Mouse (Mus musculus): Measurements from ENCODE around the gene Dhrs1. TPM values are rescaled to one million over a fixed set of nuclear protein-coding genes. Genes with fewer than 3 reads are reported as not detected.
A peak's percentile ranks its signal among the peaks of the same experiment; 100 is the strongest.
"Not testable (repeated sequence)": the region's sequence is repeated elsewhere in the genome, so short reads cannot be mapped to it uniquely, and the experiment has no call there.

Gene Dhrs1
- polyA plus RNA-seq, 1 experiment from 2014 or later = 88.4 TPM

DNA sequence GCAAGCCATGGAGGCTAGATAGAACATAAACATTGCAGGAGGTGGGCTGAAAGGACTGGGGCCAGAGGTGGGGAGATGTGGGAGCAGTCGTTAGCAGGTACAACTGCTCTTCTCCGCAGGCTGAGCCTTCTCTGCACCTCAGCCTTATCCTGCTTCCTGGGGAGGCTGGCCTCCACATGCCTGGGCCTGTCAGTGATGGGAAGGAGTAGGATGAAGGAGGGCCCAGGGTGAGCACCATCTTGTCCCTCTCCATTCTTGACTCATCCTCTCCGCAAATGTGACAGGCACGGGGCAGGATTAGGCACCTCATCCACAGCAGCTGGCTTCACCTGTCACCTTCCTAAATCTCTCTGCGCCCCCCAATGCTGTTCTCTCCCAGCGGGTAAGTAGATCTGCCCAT, 15.7 kb upstream of the Dhrs1 start, which contains the start of gene Ltb4r2:
TSS of gene Ltb4r2 (plus strand) at position 266 of the 400 bp plus-strand sequence.
- Histone ChIP-seq H3K27me3 (peaks cover 30% of the 10 kb centered on the region), H3K36me3 (no peaks in the 10 kb centered on the region), H3K9ac (peak within 1 kb of the TSS; percentile 78), H3K27ac (peak within 1 kb of the TSS; percentile 45), H3K4me2 (peak within 1 kb of the TSS; percentile 98), H3K4me3 (peak within 1 kb of the TSS; percentile 54), H3K4me1 (peaks cover 28% of the 10 kb centered on the region), H3K9me3 (no peaks in the 10 kb centered on the region)
- 76% methylated on average over 6 of the region's 6 CpGs for WGBS
- ATAC-seq (ENCODE audit: borderline replicate concordance, extremely low read depth, low FRiP score, low TSS enrichment) = no peak

DNA sequence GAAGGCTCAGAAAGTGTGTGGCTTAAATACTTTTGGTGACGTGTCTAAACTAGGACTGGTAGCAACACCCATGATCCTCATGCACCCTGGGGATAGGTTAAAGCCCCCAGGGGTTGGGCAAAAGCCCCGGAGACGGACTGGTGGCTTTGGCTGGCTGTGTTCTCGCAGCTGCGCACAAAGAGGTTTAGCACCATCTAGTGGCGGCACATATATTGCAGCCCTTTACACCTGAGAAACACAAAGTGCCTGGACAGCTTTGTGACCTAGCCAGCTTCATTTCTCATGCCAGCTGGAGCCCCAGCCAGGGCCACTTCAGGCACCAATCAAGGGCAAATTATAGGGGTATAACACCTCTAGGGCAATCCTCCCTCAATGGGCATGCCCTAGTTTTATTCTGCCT, 14.7 kb upstream of the Dhrs1 start:
- peaks cover 29% of the 10 kb centered on the region for H3K27me3 ChIP-seq
- not testable (repeated sequence) for H3K27ac ChIP-seq; H3K9ac ChIP-seq; H3K9me3 ChIP-seq; H3K36me3 ChIP-seq; ATAC-seq (ENCODE audit: borderline replicate concordance, extremely low read depth, low FRiP score, low TSS enrichment)
- WGBS = 2% methylated on average over 6 of the region's 6 CpGs
- H3K4me3 ChIP-seq = peak overlapping the region; percentile 23
- peaks cover 28% of the 10 kb centered on the region for H3K4me1 ChIP-seq
- peak overlapping the region; percentile 49 for H3K4me2 ChIP-seq

DNA sequence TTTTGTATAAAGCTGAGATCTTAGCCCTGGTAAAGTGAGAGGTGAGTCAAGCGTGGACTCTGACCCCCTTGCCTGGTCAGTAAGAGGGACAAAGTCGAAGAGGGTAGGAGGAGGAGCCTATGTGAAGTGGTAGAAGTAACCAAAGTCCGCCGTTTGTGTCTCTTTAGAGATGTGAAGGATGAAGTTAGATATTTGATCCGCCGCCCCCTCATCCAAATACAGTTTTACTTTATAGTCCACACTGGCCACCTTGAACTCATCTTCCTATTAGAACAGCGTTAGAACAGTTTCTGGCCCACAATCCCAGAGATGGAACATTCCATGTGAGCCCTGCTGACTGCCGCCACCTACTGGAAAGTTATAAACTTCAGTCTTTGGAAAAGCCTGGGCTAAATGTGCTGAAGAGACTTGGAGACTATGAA, 12.9 kb upstream of the Dhrs1 start, which contains the start of gene Cideb:
TSS of gene Cideb (minus strand) at position 96 of the 422 bp plus-strand sequence.
- no peaks in the 10 kb centered on the region for H3K9me3 ChIP-seq
- H3K4me3 ChIP-seq = peak within 1 kb of the TSS; percentile 8; the same call in 1 of the 2 replicates
- H3K27ac ChIP-seq = no peak within 1 kb of the TSS
- H3K27me3 ChIP-seq = peaks cover 16% of the 10 kb centered on the region
- H3K4me2 ChIP-seq = peak within 1 kb of the TSS; percentile 37
- H3K9ac ChIP-seq = no peak within 1 kb of the TSS
- H3K36me3 ChIP-seq = peaks cover 23% of the 10 kb centered on the region
- 9% methylated on average over 8 of the region's 8 CpGs for WGBS
- ATAC-seq (ENCODE audit: borderline replicate concordance, extremely low read depth, low FRiP score, low TSS enrichment) = no peak
- peaks cover 27% of the 10 kb centered on the region for H3K4me1 ChIP-seq

DNA sequence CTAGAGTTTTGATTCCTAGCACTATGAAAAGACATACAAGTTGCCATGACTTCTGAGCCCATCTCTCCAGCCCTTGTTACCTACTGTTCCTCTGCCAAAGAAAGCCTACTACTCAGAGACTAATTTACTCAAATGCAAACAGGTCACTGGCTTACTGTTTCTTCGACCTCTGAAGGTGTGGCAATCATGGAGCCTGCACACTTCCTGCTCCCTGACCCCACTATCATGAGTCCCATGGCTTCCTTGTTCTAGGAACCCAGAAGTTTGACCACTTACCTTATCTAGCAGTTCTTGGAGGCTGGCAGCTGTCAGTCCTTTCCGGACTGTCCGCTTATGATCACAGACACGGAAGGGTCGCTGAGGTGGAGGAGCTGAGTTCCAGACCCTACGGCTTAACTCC, 12.1 kb upstream of the Dhrs1 start:
- H3K27ac ChIP-seq = no peak overlapping the region
- H3K4me2 ChIP-seq = no peak overlapping the region
- ATAC-seq (ENCODE audit: borderline replicate concordance, extremely low read depth, low FRiP score, low TSS enrichment) = no peak
- peaks cover 19% of the 10 kb centered on the region for H3K4me1 ChIP-seq
- H3K36me3 ChIP-seq = peaks cover 31% of the 10 kb centered on the region
- 62% methylated on average over 6 of the region's 6 CpGs for WGBS
- H3K9ac ChIP-seq = no peak overlapping the region
- no peaks in the 10 kb centered on the region for H3K9me3 ChIP-seq
- H3K27me3 ChIP-seq = peaks cover 16% of the 10 kb centered on the region
- H3K4me3 ChIP-seq = no peak overlapping the region

DNA sequence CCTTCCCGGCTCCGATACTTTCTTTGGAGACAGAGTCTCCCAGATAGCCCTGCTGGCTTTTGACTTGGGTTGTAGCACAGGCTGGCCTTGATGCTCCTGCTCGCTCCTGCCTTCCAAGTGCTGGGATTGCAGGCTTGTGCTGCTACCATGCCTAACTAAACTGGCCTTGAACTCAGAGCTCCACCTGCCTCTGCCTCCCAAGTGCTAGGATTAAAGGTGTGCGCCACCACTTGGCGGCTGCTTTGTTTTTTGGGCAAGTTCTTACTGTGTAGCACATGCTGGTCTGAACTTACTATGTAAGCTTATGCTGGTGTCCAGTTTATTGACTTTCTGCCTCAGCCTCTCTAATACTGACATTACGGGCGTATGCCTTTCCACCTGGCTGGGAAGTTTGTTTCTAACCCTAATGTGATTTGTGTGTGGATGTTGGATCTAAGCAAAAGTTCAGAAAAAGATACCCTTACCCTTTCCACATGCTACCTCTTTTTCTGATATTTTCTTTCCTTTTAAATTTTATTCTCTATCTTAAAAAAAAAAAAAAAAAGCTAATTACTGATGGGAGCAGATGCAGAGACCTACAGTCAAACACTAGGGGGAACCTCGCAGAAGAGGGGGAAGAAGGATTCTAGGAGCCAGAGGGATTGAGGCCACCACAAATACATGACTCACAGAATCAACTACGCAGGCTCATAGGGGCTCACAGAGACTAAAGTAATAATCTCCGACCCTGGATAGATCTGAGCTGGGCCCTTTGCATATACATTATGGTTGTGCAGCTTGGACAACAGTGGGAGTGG, 1.8 kb upstream of the Dhrs1 start:
- ATAC-seq (ENCODE audit: borderline replicate concordance, extremely low read depth, low FRiP score, low TSS enrichment) = no peak
- H3K4me3 ChIP-seq = peak overlapping the region; percentile 73
- no peak overlapping the region for H3K27ac ChIP-seq
- 83% methylated on average over 10 of the region's 10 CpGs for WGBS
- H3K9ac ChIP-seq = no peak overlapping the region
- H3K4me1 ChIP-seq = peaks cover 30% of the 10 kb centered on the region
- H3K36me3 ChIP-seq = peaks cover 35% of the 10 kb centered on the region
- H3K9me3 ChIP-seq = no peaks in the 10 kb centered on the region
- H3K27me3 ChIP-seq = no peaks in the 10 kb centered on the region
- peak overlapping the region; percentile 92 for H3K4me2 ChIP-seq

DNA sequence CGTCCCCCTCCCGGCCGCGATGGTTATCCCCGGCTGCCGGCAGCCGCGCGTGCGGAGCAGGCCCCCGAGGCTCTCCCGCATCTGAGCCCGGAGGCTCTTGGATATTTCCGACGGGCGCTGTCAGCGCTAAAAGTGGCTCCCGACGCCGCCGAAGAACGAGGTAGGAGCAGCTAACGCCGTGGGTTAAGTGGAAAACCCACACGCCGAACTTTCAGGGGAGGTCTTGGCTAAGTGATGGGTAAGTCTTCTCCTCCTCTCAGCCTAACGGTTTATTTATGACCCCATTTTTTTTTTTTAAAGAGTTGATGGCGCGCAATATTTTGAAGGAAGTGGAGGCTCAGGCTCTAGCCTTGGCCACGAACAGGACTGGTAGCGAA, 359 bp upstream of the Dhrs1 start:
- Histone ChIP-seq H3K27me3 (no peaks in the 10 kb centered on the region), H3K4me3 (peak overlapping the region; percentile 73), H3K9me3 (no peaks in the 10 kb centered on the region), H3K27ac (peak overlapping the region; percentile 16; the same call in 1 of the 2 replicates), H3K4me2 (peak overlapping the region; percentile 92), H3K4me1 (peaks cover 30% of the 10 kb centered on the region), H3K9ac (peak overlapping the region; percentile 78), H3K36me3 (peaks cover 25% of the 10 kb centered on the region)
- WGBS = under 1% methylated on average over 31 of the region's 31 CpGs
- no peak for ATAC-seq (ENCODE audit: borderline replicate concordance, extremely low read depth, low FRiP score, low TSS enrichment)

DNA sequence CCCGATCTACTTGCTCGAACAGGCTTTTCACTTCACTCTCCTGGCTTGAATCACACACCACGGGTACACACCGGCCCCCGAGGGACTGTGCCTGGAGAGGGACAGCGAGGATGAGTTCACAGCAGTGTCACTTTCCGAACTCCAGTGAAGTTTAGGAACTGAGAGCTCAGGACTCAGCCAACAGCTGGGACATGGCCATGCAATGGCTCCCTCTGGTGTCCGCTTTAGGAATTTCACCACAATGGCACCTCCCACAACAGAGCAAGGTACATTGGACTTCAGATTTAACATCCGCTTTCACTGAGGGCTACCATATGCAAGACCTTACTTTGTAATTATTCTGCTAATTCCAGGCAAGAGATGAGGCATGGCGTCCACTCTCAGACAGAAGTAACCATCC, 1.8 kb downstream of the Dhrs1 start:
- H3K36me3 ChIP-seq = peaks cover 26% of the 10 kb centered on the region
- WGBS = 17% methylated on average over 10 of the region's 10 CpGs

DNA sequence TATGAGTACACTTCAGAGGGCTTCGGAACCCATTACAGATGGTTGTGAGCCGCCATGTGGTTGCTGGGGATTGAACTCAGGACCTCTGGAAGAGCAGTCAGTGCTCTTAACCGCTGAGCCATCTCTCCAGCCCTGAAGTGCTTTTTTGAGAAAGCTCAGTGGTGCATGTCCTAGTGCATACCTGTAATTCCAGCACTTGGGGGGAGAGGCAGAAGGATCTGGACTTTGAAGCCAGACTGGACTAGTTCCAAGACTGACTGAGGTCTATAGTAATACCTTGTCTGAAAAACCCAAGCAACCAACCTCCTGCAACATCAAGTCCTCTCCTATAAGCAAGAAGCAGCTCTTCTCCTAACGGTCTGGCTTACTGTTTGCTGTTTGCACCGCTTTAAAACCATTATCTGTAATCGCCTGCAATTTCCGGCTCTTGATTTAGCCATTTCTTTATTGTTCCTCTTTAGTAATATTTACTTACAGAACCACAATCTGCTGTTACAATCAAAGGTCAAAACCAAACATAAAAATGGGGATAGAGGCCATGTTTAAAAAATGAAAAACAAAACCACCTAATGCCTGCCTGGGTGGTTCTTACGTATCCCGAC, 8.3 kb downstream of the Dhrs1 start:
- Histone ChIP-seq H3K27ac (no peak overlapping the region), H3K27me3 (no peaks in the 10 kb centered on the region), H3K4me2 (no peak overlapping the region), H3K9ac (no peak overlapping the region), H3K4me3 (no peak overlapping the region), H3K36me3 (peaks cover 30% of the 10 kb centered on the region), H3K4me1 (no peaks in the 10 kb centered on the region), H3K9me3 (no peaks in the 10 kb centered on the region)
- 85% methylated on average over 9 of the region's 9 CpGs for WGBS
- ATAC-seq (ENCODE audit: borderline replicate concordance, extremely low read depth, low FRiP score, low TSS enrichment) = no peak

More for the DNA sequence above, 1.8 kb downstream of the Dhrs1 start:
- H3K9me3 ChIP-seq = no peaks in the 10 kb centered on the region
- H3K9ac ChIP-seq = 0 out of 2 replicates have a peak overlapping the region, but pooled peaks have one; percentile 31
- H3K4me1 ChIP-seq = peaks cover 30% of the 10 kb centered on the region
- peak overlapping the region; percentile 37 for H3K4me2 ChIP-seq
- H3K27me3 ChIP-seq = no peaks in the 10 kb centered on the region
- ATAC-seq (ENCODE audit: borderline replicate concordance, extremely low read depth, low FRiP score, low TSS enrichment) = peak; percentile 68; the same call in 1 of the 2 replicates
- no peak overlapping the region for H3K4me3 ChIP-seq
- no peak overlapping the region for H3K27ac ChIP-seq

DNA sequence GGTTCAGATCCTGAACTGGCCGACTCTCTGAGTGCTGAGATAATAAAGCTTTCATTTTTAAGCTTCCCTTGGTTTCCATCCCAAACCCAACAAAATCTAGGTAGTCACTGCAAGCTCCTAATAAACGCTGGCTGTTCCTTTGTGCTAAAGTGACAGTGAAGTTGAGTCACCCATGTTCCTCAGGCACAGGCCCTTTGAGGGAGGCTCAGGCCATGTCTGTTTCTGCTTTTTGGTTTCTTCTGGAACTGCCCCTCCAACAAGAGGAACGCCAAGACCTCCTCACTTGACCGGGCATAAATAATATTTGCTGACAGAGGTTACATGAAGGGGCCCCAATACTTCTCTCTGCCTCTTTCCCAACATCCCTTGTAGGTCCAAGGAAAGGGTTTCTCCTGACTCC, 9.7 kb downstream of the Dhrs1 start:
- Histone ChIP-seq H3K4me1 (no peaks in the 10 kb centered on the region), H3K27me3 (no peaks in the 10 kb centered on the region), H3K36me3 (peaks cover 27% of the 10 kb centered on the region), H3K4me3 (no peak overlapping the region), H3K9me3 (no peaks in the 10 kb centered on the region), H3K4me2 (no peak overlapping the region), H3K27ac (no peak overlapping the region), H3K9ac (no peak overlapping the region)
- ATAC-seq (ENCODE audit: borderline replicate concordance, extremely low read depth, low FRiP score, low TSS enrichment) = no peak
- WGBS = 76% methylated on average over 4 of the region's 4 CpGs

DNA sequence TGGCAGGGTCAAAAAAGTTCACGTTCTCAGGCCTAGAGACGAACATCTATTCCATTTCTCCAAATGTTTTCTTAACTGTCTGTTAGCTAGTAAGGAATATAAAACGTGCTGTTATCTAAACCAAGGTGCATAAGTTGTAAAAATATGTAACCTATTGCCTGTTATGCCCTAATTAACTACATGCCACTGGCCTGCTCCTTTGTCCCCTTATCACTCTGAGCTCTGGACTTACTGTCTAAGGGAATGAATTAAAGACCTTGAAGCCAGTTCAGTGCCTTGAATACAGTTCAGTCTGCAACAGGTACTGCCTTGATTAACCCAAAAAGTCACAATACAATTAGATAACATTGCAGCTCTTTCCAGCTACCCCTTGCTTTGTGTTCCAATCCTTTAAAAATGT, 10.2 kb downstream of the Dhrs1 start:
- no peak for ATAC-seq (ENCODE audit: borderline replicate concordance, extremely low read depth, low FRiP score, low TSS enrichment)
- H3K4me3 ChIP-seq = no peak overlapping the region
- no peak overlapping the region for H3K9ac ChIP-seq
- H3K27ac ChIP-seq = no peak overlapping the region
- no peaks in the 10 kb centered on the region for H3K27me3 ChIP-seq
- no peak overlapping the region for H3K4me2 ChIP-seq
- H3K9me3 ChIP-seq = no peaks in the 10 kb centered on the region
- H3K36me3 ChIP-seq = peaks cover 24% of the 10 kb centered on the region
- WGBS = 36% methylated on average over 3 of the region's 3 CpGs
- H3K4me1 ChIP-seq = no peaks in the 10 kb centered on the region

DNA sequence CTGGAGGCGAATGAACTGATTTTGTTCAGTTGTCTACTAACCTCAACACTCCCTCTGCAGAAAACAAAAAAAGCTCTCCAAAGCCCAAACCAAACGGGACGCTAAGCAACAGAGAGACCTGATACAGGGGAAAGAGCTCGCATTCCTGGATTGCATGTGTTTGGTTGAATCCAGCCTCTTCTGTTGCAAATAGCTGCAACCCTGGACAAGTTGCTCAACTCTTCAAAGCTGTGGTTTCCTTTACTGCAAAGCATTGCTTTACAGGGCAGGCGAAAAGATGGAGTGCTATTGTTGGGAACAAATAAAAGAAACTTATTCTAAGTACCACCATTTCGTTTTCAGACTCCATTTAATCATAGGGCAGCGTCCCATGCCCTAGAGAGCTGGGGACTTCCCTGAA, 10.6 kb downstream of the Dhrs1 start:
- no peak overlapping the region for H3K4me2 ChIP-seq
- WGBS = 74% methylated on average over 7 of the region's 7 CpGs
- H3K9me3 ChIP-seq = no peaks in the 10 kb centered on the region
- no peaks in the 10 kb centered on the region for H3K4me1 ChIP-seq
- no peak overlapping the region for H3K4me3 ChIP-seq
- H3K9ac ChIP-seq = no peak overlapping the region
- H3K36me3 ChIP-seq = peaks cover 19% of the 10 kb centered on the region
- H3K27me3 ChIP-seq = no peaks in the 10 kb centered on the region
- H3K27ac ChIP-seq = no peak overlapping the region
- ATAC-seq (ENCODE audit: borderline replicate concordance, extremely low read depth, low FRiP score, low TSS enrichment) = no peak

DNA sequence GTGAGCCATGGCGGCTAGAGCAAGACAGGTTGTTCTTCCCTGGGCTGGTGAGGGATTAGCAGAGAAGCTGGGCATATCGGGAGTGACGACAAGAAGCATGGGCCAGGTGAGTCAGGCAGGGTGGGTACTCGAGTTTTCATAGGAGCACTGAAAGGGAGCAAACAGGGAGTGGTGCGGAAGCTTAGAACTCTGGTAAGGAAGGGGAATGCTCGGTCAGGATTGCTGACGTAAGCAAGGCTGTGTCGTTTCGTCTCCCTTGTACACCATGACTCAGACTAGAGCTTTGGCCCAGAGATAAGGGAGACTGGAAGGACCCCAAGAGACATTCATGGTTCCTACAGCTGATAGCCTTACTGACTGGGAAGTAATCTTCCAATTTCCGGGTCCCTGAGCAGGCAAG, 11.6 kb downstream of the Dhrs1 start:
- Histone ChIP-seq H3K9ac (no peak overlapping the region), H3K4me3 (no peak overlapping the region), H3K9me3 (no peaks in the 10 kb centered on the region), H3K4me1 (no peaks in the 10 kb centered on the region), H3K27me3 (no peaks in the 10 kb centered on the region), H3K36me3 (peaks cover 9% of the 10 kb centered on the region; the same call in 1 of the 2 replicates), H3K27ac (no peak overlapping the region), H3K4me2 (no peak overlapping the region)
- no peak for ATAC-seq (ENCODE audit: borderline replicate concordance, extremely low read depth, low FRiP score, low TSS enrichment)
- 68% methylated on average over 10 of the region's 10 CpGs for WGBS
